Mouse (Mus musculus): ENCODE measurements around the gene Poc1b.
"Not testable (repeated sequence)": the region's sequence is repeated elsewhere in the genome, so short reads cannot be mapped to it uniquely, and the experiment has no call there.

Poc1b gene

DNA sequence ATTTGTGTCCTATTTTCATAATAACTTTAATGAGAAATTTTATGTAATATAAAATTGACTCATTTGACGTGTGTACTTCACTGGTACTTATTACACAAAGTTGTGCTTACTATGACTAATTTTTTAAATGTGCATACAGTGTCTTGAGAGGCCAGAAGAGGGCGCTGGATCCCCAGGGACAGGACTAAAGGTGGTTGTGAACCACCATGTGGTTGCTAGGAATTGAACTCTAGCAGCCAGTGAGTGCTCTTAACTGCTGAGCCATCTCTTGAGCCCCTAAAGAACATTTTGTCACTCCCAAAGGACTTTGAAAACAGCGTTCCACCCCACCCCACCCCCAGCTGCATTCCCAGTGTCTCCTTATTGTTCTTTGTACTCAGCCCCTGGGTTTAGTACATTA is 84.0 kb downstream of the Poc1b start:
- DNase-seq (ENCODE audit: inconsistent ontology term): peak; percentile 38

GRCm38 (mm10) chr10:99194451-99195055 is 87.7 kb downstream of the Poc1b start:
- no peak for DNase-seq (ENCODE audit: inconsistent ontology term)

- DNase-seq (ENCODE audit: inconsistent ontology term): no peak
Measured at GRCm38 (mm10) chr10:99196556-99196955, 89.7 kb downstream of the Poc1b start.

- DNase-seq (ENCODE audit: inconsistent ontology term): no peak
Measured at GRCm38 (mm10) chr10:99197125-99197524, 90.3 kb downstream of the Poc1b start.

DNA sequence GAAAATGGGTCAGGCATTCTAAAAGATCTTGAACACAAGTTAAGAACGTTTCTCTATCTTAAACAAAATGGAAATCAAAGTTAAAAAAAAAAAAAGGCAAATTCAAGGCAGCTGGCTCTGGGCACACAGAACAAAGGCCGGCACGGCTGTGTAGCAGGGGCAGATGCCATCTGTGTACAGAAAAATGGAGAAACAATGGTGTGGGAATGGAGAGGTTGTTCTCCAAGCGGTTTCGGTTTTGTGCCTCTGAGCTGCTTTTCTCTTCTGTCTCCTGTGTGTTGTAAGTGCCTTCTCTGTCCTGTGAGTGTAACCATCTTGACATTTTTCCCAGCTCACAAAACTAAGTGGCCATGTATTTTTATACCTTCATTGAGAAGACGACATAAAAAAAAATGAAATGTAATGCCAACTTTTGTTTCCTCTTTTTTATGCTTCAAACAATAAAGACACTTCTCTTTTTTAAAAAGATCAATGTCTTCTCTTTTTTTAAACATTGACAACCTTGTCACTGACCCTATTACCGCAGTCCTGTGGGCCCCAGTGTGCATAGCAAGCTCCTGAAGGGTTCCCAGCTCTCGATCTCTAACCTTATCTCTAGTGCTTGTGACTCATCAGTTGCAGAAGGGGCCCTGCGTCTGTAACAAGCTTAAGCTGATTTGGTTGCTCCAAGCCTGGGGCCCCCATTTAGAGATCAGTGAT is 90.9 kb downstream of the Poc1b start:
- peak; percentile 43 for DNase-seq (ENCODE audit: inconsistent ontology term)

GRCm38 (mm10) chr10:99198946-99199345 is 92.1 kb downstream of the Poc1b start:
- DNase-seq (ENCODE audit: inconsistent ontology term): no peak

DNA sequence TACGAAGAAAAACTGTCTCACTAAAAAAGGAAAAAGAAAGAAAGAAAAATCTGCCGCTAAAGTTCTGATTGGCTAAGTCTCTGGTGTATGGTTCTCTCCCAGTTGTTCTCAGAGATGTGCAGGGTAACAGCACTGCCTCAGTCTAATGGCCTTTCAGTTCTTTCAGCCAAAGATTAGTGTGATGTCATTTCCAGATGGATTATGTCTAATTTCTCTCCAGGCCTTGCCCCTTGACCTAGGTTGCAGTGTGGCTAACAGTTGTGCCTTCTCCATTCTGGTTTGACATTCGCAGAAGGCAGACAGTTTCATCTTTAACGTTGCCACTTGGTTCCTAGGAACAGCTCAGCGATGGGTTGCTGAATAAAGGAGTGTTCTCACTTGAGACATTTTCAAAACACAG is 94.1 kb downstream of the Poc1b start:
- no peak for DNase-seq (ENCODE audit: inconsistent ontology term)

DNA sequence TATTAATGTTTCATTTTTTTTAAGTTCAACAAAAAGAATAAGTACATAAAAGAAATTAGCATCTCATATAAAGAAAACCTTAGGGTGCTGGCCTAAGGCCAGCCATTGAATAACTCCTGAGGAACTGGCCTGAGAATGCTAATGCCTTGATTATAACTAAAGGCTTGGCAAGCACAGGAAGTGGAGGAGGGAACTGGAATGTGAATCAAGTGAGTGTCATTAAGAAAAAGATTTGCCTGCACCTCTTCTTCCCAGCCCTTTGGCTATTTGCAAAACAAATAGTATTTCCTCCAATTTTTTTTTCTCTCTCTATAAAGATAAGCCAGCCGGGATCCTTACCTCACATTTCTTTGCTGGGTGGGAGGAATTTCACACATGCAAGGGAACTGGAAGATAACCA is 95.0 kb downstream of the Poc1b start:
- DNase-seq (ENCODE audit: inconsistent ontology term): peak; percentile 61

DNA sequence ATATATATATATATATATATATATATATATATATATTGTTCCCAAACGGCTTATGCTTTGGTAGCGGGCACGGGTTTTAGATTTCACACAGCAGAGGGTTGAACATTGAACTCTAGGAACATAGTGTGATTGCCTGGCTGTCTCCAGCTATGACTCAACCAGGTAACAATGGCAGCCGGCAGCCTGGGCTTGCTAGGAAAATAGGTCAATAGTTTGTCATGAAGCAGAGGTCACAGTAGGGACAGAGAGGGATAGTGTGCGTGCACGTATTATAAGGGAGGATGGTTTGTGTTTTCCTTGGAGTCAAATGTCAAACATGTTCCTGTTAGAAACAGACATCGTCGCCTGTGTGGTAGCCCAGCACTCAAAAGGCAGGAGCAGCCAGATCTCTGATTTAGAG is 95.5 kb downstream of the Poc1b start:
- DNase-seq (ENCODE audit: inconsistent ontology term): peak; percentile 59

- DNase-seq (ENCODE audit: inconsistent ontology term): peak; percentile 10
Measured at GRCm38 (mm10) chr10:99203163-99203562, 96.3 kb downstream of the Poc1b start.

DNA sequence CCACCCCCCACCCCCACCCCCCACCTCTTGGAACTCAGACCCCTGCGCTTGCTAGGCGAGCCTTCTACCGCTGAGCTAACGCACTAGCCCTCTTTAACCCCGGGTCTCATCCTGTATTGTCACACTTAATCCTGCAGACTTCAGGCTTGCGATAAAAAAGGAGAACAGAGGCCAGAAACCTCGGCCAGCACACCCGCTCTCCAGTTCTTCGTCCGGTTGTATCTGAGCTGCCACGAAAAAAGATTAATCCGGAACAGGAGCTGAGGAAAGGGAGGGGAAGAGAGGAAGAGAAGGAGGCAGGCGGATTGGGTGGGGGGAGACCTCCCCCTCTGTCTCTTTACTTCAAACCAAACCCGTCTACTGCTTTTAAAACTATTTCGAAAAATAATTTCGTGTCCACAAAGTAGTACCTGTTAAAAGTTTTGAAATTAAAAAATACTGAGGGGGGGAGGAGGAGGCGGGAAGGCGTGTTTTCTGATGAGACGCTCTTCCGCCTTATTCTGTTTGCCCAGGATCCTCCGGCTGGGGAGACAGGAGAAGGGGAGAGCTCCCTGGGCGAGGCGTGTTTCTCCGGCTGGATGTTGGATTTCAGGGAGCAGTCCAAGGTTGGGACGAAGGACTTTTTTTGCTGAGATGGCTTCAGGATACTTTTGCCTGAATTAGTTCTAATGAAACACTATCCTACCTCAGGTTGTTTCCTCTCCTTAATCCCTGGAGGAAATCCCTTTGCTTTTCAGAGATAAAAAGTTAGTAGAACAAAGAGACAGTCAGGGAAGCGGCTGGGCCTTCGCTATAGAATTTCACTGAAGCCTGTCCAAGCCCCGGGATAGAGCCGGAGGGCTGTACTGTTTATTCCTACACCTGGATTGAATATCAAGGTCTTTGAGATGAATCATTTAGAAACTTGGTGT is 97.0 kb downstream of the Poc1b start:
- peak; percentile 74 for DNase-seq (ENCODE audit: inconsistent ontology term)

- DNase-seq (ENCODE audit: inconsistent ontology term): peak; percentile 62
Measured at GRCm38 (mm10) chr10:99204553-99204952, 97.7 kb downstream of the Poc1b start.

- no peak for DNase-seq (ENCODE audit: inconsistent ontology term)
Measured at GRCm38 (mm10) chr10:99207121-99207520, 100.3 kb downstream of the Poc1b start.

- DNase-seq (ENCODE audit: inconsistent ontology term): no peak
Measured at GRCm38 (mm10) chr10:99209146-99209800, 102.4 kb downstream of the Poc1b start.

- DNase-seq (ENCODE audit: inconsistent ontology term): no peak
Measured at GRCm38 (mm10) chr10:99211021-99211420, 104.2 kb downstream of the Poc1b start.

GRCm38 (mm10) chr10:99211503-99212265 is 104.8 kb downstream of the Poc1b start:
- DNase-seq (ENCODE audit: inconsistent ontology term): no peak

DNA sequence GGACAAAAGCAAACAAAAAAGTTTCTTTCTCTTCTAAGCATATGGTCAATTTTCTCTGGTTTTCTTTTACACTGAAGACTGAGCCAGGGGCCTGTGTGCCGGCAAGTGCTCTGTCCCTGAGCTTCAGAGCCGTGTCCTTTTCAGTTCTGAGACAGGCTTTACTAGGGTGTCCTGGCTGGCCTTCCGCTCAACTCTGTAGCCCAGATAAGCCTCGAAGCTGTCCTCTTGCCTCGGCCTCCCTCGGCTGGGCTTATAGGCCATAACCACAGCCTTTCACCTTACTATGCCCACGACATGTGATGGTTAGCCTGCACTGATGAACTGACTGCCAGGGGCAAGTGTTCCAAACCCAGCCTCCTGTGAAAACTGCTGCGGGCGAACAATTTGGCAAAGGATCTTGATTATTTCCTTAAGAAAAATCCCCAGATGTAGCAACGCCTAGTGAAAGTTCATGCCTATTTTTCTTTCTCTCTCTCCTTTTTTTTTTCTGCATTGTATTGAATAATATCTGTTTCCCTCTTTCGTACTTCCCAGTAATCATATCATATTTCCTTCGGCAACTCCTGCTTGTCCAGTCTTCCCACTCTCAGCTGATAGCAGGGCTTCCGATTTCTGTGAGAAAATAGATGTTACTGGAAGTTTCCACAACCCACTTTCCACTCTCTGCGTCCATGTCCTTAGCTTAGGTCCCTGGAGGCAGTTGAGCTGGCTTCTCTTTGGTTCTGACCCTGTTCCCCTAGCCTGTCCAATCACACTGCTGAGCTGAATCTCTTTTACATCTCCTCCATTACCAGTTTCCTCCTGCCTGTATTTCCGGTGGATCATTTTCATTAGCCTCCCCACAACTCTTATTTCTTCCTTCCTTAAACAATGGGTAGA is 107.8 kb downstream of the Poc1b start:
- DNase-seq (ENCODE audit: inconsistent ontology term): no peak

- DNase-seq (ENCODE audit: inconsistent ontology term): not testable (repeated sequence)
Measured at GRCm38 (mm10) chr10:99216570-99216969, 109.7 kb downstream of the Poc1b start.

- no peak for DNase-seq (ENCODE audit: inconsistent ontology term)
Measured at GRCm38 (mm10) chr10:99221540-99221939, 114.7 kb downstream of the Poc1b start.

- DNase-seq (ENCODE audit: inconsistent ontology term): no peak
Measured at GRCm38 (mm10) chr10:99222726-99223125, 115.9 kb downstream of the Poc1b start.

All from Muller cell, postnatal 12 days (primary cell).